Mouse (Mus musculus): ENCODE measurements around the gene Heyl.

DNA sequence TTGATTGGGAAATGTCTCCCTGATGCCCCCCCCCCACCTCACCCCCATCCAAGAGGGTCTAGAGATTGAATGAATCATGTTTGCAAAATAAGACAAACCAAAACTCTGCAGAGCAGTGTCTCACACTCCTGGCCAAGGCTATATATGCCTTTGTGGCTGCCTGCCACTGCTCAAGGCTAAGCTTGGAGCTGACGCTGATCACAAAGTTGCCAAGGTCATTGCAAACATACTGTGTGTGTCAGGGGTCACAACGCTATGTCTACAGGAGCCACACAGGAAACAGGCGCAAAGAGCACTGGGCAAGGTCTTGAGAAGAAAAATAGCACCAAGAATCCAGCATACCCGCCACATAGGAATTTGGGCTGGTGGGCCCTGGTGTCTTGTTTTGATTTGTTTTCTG is 12.7 kb upstream of the Heyl start:
- no peak for TF ChIP-seq FLI1 (IDR thresholded peaks at IDR 0.05; ENCODE audit: low read length)
- no peak for TF ChIP-seq GATA1 (IDR thresholded peaks at IDR 0.05; ENCODE audit: borderline replicate concordance, low read length)

Measured in megakaryocyte, embryonic 14.5 days (primary cell).